Mouse (Mus musculus): Measurements from ENCODE around the gene B3gnt3.

The B3gnt3 gene

GRCm38 (mm10) chr8:71645510-71645909 is 56.1 kb downstream of the B3gnt3 start:
- no peak for DNase-seq (ENCODE audit: low spot score in 2 of 2)

Measured in urinary bladder, postnatal 4 days (tissue).